Mouse (Mus musculus): Measurements from ENCODE around the gene Six2. TPM values are rescaled to one million over a fixed set of nuclear protein-coding genes. Genes with fewer than 3 reads are reported as not detected.

Six2 gene
- total RNA-seq, 2 experiments from 2014 or later: 0.48 TPM; not detected in 1

GRCm38 (mm10) chr17:85661521-85661920 lies 26.6 kb downstream of the Six2 start:
- DNase-seq: no peak

GRCm38 (mm10) chr17:85660016-85660415 lies 28.1 kb downstream of the Six2 start:
- no peak for DNase-seq

- DNase-seq: no peak
Measured at GRCm38 (mm10) chr17:85645718-85646665, 42.1 kb downstream of the Six2 start.

GRCm38 (mm10) chr17:85645312-85645711 lies 42.8 kb downstream of the Six2 start:
- no peak for DNase-seq

GRCm38 (mm10) chr17:85637876-85638275 lies 50.2 kb downstream of the Six2 start:
- DNase-seq: no peak

Other genes starting within 250 kb of the Six2 start
- under 1 TPM; 0.12 to 0.25 TPM for gene Six3, start 74.7 kb downstream of the Six2 start, total RNA-seq (2021)